ENCODE assay signal across 31 mouse cellular contexts in the genomic region with DNA sequence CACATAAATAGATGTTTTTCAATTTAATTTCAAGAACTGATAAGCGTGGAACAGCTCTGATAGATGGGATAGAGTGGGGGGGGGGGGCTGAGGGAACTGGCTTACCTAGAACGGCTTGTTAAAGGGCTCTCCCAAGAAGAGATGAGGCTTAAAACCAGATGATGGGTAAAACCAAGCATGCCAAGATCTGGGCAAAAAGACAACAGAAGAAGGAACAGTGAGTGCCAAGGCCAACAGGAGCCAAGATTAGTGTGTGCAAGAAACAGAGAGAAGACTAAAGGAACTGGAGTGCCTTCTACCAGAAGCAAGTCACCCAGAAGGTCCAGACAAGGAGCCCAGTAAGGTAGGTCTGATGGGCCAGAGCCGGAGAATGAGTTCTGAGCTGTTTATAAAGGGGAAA. TPM values are rescaled to one million over a fixed set of nuclear protein-coding genes. Genes with fewer than 3 reads are reported as not detected.
DNase-seq lines count a peak whose midpoint lies in the region; ATAC-seq and TF ChIP-seq lines count a peak whose summit lies in the region.
"Had no signal": no experiment of that assay in that cellular context is flagged by ENCODE, and none has a peak within 500 bp of the region (broad histone marks: within the 10 kb centered on the region; RNA-seq: fewer than 3 reads in every experiment).

A gene (plus strand): TSS at position 301 of the 400 bp plus-strand sequence.

- WGBS in midbrain, embryonic 11.5 days: 84% methylated on average over 3 of the region's 3 CpGs
- WGBS in midbrain, postnatal 0 days: 83% methylated on average over 3 of the region's 3 CpGs
- WGBS in intestine, embryonic 15.5 days: 76% methylated on average over 3 of the region's 3 CpGs
- WGBS in intestine, postnatal 0 days: 83% methylated on average over 3 of the region's 3 CpGs
- 89% methylated on average over 3 of the region's 3 CpGs for WGBS in small intestine, adult 2 months
- WGBS in hindbrain, embryonic 14.5 days: 85% methylated on average over 3 of the region's 3 CpGs

- no peak for TF ChIP-seq CTCF in midbrain, postnatal 0 days (IDR thresholded peaks at IDR 0.05)
- TF ChIP-seq CTCF in intestine, postnatal 0 days (IDR thresholded peaks at IDR 0.05; ENCODE audit: low read depth): no peak
- no peak for TF ChIP-seq CTCF in small intestine, adult 2 months (IDR thresholded peaks at IDR 0.05; ENCODE audit: extremely low read depth, insufficient read length, insufficient replicate concordance, low read depth, low read length)

- no peak for ATAC-seq in midbrain, embryonic 11.5 days (ENCODE audit: low FRiP score)
- ATAC-seq in midbrain, postnatal 0 days (ENCODE audit: low FRiP score): no peak
- ATAC-seq in intestine, embryonic 15.5 days: no peak
- no peak for ATAC-seq in intestine, postnatal 0 days
- ATAC-seq in hindbrain, embryonic 14.5 days (ENCODE audit: low FRiP score): no peak
- ATAC-seq: CD4-positive, CD25-positive, alpha-beta regulatory T cell, adult 4 months; forebrain, embryonic 14.5 days; forebrain, embryonic 16.5 days had no signal

- H3K4me1 ChIP-seq in midbrain, embryonic 11.5 days (ENCODE audit: control insufficient read depth, insufficient read depth, low read length): no peaks in the 10 kb centered on the region
- no peaks in the 10 kb centered on the region for H3K4me1 ChIP-seq in midbrain, postnatal 0 days (ENCODE audit: insufficient read depth, low read length)
- no peaks in the 10 kb centered on the region for H3K4me1 ChIP-seq in intestine, embryonic 15.5 days (replicated peaks)
- H3K4me1 ChIP-seq in intestine, postnatal 0 days (replicated peaks; ENCODE audit: control insufficient read depth, insufficient read depth, low read length): no peaks in the 10 kb centered on the region
- no peaks in the 10 kb centered on the region for H3K4me1 ChIP-seq in small intestine, adult 2 months (ENCODE audit: control insufficient read depth, insufficient read depth, insufficient read length, low read length)
- no peaks in the 10 kb centered on the region for H3K4me1 ChIP-seq in hindbrain, embryonic 14.5 days (replicated peaks; ENCODE audit: control insufficient read depth, insufficient read depth, low read length)
- H3K4me1 ChIP-seq: embryonic facial prominence, embryonic 13.5 days; embryonic facial prominence, embryonic 15.5 days; forebrain, embryonic 10.5 days; forebrain, embryonic 12.5 days had no signal

- DNase-seq in midbrain, embryonic 11.5 days (ENCODE audit: low spot score, missing footprints): peak; percentile 17
- no peak for DNase-seq in midbrain, postnatal 0 days (ENCODE audit: low spot score)
- no peak for DNase-seq in adrenal gland, adult 18-20 months (ENCODE audit: low spot score in 2 of 2)
- no peak for DNase-seq in hindbrain, embryonic 14.5 days (ENCODE audit: low spot score)
- DNase-seq in testis, postnatal 10 days (ENCODE audit: low spot score): no peak
- DNase-seq: adrenal gland, adult 2 months; adrenal gland, postnatal 10 days; adrenal gland, postnatal 25 days; B cell, adult 2 months; cerebellum, adult 11 months; cerebellum, adult 18-20 months; cerebellum, adult 8-10 months; cerebellum, adult 9-11 months; cerebellum, postnatal 14 days; cerebellum, postnatal 36 days; embryo, embryonic 11 days had no signal

- no peaks in the 10 kb centered on the region for H3K9me3 ChIP-seq in midbrain, embryonic 11.5 days (ENCODE audit: control insufficient read depth, low read length)
- no peaks in the 10 kb centered on the region for H3K9me3 ChIP-seq in midbrain, postnatal 0 days (ENCODE audit: low read length)
- no peaks in the 10 kb centered on the region for H3K9me3 ChIP-seq in intestine, embryonic 15.5 days
- no peaks in the 10 kb centered on the region for H3K9me3 ChIP-seq in intestine, postnatal 0 days (ENCODE audit: control insufficient read depth)
- no peaks in the 10 kb centered on the region for H3K9me3 ChIP-seq in hindbrain, embryonic 14.5 days (ENCODE audit: control insufficient read depth, low read length)
- H3K9me3 ChIP-seq: embryonic facial prominence, embryonic 13.5 days; embryonic facial prominence, embryonic 15.5 days; forebrain, embryonic 10.5 days; forebrain, embryonic 12.5 days had no signal

- H3K27me3 ChIP-seq in midbrain, embryonic 11.5 days (ENCODE audit: control insufficient read depth, insufficient read depth, low read length): no peaks in the 10 kb centered on the region
- no peaks in the 10 kb centered on the region for H3K27me3 ChIP-seq in midbrain, postnatal 0 days (ENCODE audit: insufficient read depth, low read length)
- H3K27me3 ChIP-seq in intestine, embryonic 15.5 days (replicated peaks): no peaks in the 10 kb centered on the region
- no peaks in the 10 kb centered on the region for H3K27me3 ChIP-seq in intestine, postnatal 0 days (replicated peaks; ENCODE audit: control insufficient read depth, insufficient read depth, low read length)
- no peaks in the 10 kb centered on the region for H3K27me3 ChIP-seq in small intestine, adult 2 months (ENCODE audit: control insufficient read depth, insufficient read depth, low read length)
- H3K27me3 ChIP-seq in hindbrain, embryonic 14.5 days (ENCODE audit: control insufficient read depth, insufficient read depth, low read length): no peaks in the 10 kb centered on the region
- H3K27me3 ChIP-seq: embryonic facial prominence, embryonic 13.5 days; embryonic facial prominence, embryonic 15.5 days; forebrain, embryonic 12.5 days had no signal

- H3K36me3 ChIP-seq in midbrain, embryonic 11.5 days (ENCODE audit: control insufficient read depth, insufficient read depth, low read length): no peaks in the 10 kb centered on the region
- no peaks in the 10 kb centered on the region for H3K36me3 ChIP-seq in midbrain, postnatal 0 days (ENCODE audit: insufficient read depth, low read length)
- no peaks in the 10 kb centered on the region for H3K36me3 ChIP-seq in intestine, embryonic 15.5 days
- H3K36me3 ChIP-seq in intestine, postnatal 0 days (ENCODE audit: control insufficient read depth, insufficient read depth): no peaks in the 10 kb centered on the region
- no peaks in the 10 kb centered on the region for H3K36me3 ChIP-seq in small intestine, adult 2 months (ENCODE audit: control insufficient read depth, insufficient read depth, low read length)
- no peaks in the 10 kb centered on the region for H3K36me3 ChIP-seq in hindbrain, embryonic 14.5 days (replicated peaks; ENCODE audit: control insufficient read depth, insufficient read depth)
- H3K36me3 ChIP-seq: embryonic facial prominence, embryonic 13.5 days; embryonic facial prominence, embryonic 15.5 days; forebrain, embryonic 10.5 days; forebrain, embryonic 12.5 days had no signal

- no peak for TF ChIP-seq POLR2A in small intestine, adult 2 months (IDR thresholded peaks at IDR 0.05; ENCODE audit: low read depth, low read length)

- no peak within 1 kb of the TSS for H3K4me2 ChIP-seq in midbrain, embryonic 11.5 days
- H3K4me2 ChIP-seq in midbrain, postnatal 0 days (ENCODE audit: low read depth, low read length, poor library complexity, severe bottlenecking): no peak within 1 kb of the TSS
- H3K4me2 ChIP-seq in intestine, embryonic 15.5 days (replicated peaks): no peak within 1 kb of the TSS
- no peak within 1 kb of the TSS for H3K4me2 ChIP-seq in intestine, postnatal 0 days (replicated peaks; ENCODE audit: low read depth)
- no peak within 1 kb of the TSS for H3K4me2 ChIP-seq in hindbrain, embryonic 14.5 days (replicated peaks)
- H3K4me2 ChIP-seq: embryonic facial prominence, embryonic 13.5 days; embryonic facial prominence, embryonic 15.5 days; forebrain, embryonic 12.5 days had no signal

- no peak within 1 kb of the TSS for H3K4me3 ChIP-seq in midbrain, embryonic 11.5 days (ENCODE audit: low read depth, low read length)
- no peak within 1 kb of the TSS for H3K4me3 ChIP-seq in midbrain, postnatal 0 days (ENCODE audit: low read depth, low read length)
- H3K4me3 ChIP-seq in intestine, embryonic 15.5 days (replicated peaks): no peak within 1 kb of the TSS
- H3K4me3 ChIP-seq in intestine, postnatal 0 days (ENCODE audit: low read depth, low read length): no peak within 1 kb of the TSS
- H3K4me3 ChIP-seq in small intestine, adult 2 months (ENCODE audit: low read depth, low read length): no peak within 1 kb of the TSS
- H3K4me3 ChIP-seq in hindbrain, embryonic 14.5 days (replicated peaks; ENCODE audit: low read length): no peak within 1 kb of the TSS
- H3K4me3 ChIP-seq: embryonic facial prominence, embryonic 13.5 days; embryonic facial prominence, embryonic 15.5 days; erythroblast, embryonic 14.5 days; forebrain, embryonic 10.5 days; forebrain, embryonic 12.5 days had no signal

- no peak within 1 kb of the TSS for H3K27ac ChIP-seq in midbrain, embryonic 11.5 days (ENCODE audit: low read depth, low read length)
- no peak within 1 kb of the TSS for H3K27ac ChIP-seq in midbrain, postnatal 0 days (ENCODE audit: low read depth, low read length)
- no peak within 1 kb of the TSS for H3K27ac ChIP-seq in intestine, embryonic 15.5 days
- no peak within 1 kb of the TSS for H3K27ac ChIP-seq in intestine, postnatal 0 days (ENCODE audit: low read depth, low read length)
- H3K27ac ChIP-seq in small intestine, adult 2 months (ENCODE audit: insufficient read depth, low read depth, low read length): no peak within 1 kb of the TSS
- no peak within 1 kb of the TSS for H3K27ac ChIP-seq in hindbrain, embryonic 14.5 days
- H3K27ac ChIP-seq: embryonic facial prominence, embryonic 13.5 days; embryonic facial prominence, embryonic 15.5 days; forebrain, embryonic 10.5 days; forebrain, embryonic 12.5 days had no signal

- H3K9ac ChIP-seq in midbrain, embryonic 11.5 days (ENCODE audit: low read length): no peak within 1 kb of the TSS
- no peak within 1 kb of the TSS for H3K9ac ChIP-seq in midbrain, postnatal 0 days (replicated peaks; ENCODE audit: low read length, poor library complexity, severe bottlenecking)
- no peak within 1 kb of the TSS for H3K9ac ChIP-seq in intestine, embryonic 15.5 days
- no peak within 1 kb of the TSS for H3K9ac ChIP-seq in intestine, postnatal 0 days (ENCODE audit: low read depth, low read length)
- H3K9ac ChIP-seq in hindbrain, embryonic 14.5 days: no peak within 1 kb of the TSS
- H3K9ac ChIP-seq: embryonic facial prominence, embryonic 13.5 days; embryonic facial prominence, embryonic 15.5 days; forebrain, embryonic 12.5 days had no signal

RNA-seq across cellular contexts. Expression of the gene that starts here (rescaled TPM):
- not detected in 2 replicates for polyA plus RNA-seq in midbrain, embryonic 11.5 days (2014; fragmentation: Nextera tagmentation; extraction: Ambion mirVana)
- 0.19 TPM in 1 of 2 replicates, not detected in the other for total RNA-seq in midbrain, postnatal 0 days (2014; rRNA removed)
- 0.07 and 0.15 TPM in 2 replicates for polyA plus RNA-seq in midbrain, postnatal 0 days (2015; fragmentation: Nextera tagmentation; extraction: Ambion mirVana)
- 12.5 and 13.4 TPM in 2 replicates for polyA plus RNA-seq in intestine, embryonic 15.5 days (2015; fragmentation: Nextera tagmentation; extraction: Ambion mirVana)
- polyA plus RNA-seq in intestine, postnatal 0 days (2015; fragmentation: Nextera tagmentation; extraction: Ambion mirVana): 61.6 and 75.4 TPM in 2 replicates
- polyA plus RNA-seq in small intestine, adult 2 months (2012; rRNA removed): 18.9 and 20.6 TPM in 2 replicates
- total RNA-seq in adrenal gland, adult 18-20 months (2021): under 1 TPM; 0.50 to 0.67 TPM
- polyA plus RNA-seq in hindbrain, embryonic 14.5 days (2014; fragmentation: Nextera tagmentation; extraction: Ambion mirVana): not detected in 2 replicates
- total RNA-seq: common myeloid progenitor, adult 5-6 weeks; ES-E14; MEL had no signal
- polyA plus RNA-seq: adrenal gland, adult 2 months; CD4-positive, CD25-positive, alpha-beta regulatory T cell, adult 4 months; embryonic facial prominence, embryonic 11.5 days; embryonic facial prominence, embryonic 13.5 days; erythroblast, embryonic 14.5 days; forebrain, embryonic 10.5 days had no signal

Comparison
In these comparisons a context has a peak if more than half of its experiments do, and no peak if none do; other contexts are left out.
1. RNA of the gene that starts here (polyA plus RNA-seq): 61.6 to 75.4 TPM in intestine, postnatal 0 days, 18.9 to 20.6 TPM in small intestine, adult 2 months and 12.5 to 13.4 TPM in intestine, embryonic 15.5 days; 0.07 to 0.15 TPM in midbrain, postnatal 0 days, not detected in hindbrain, embryonic 14.5 days and not detected in midbrain, embryonic 11.5 days; every median in the first group is over 10 times any median in the second.
2. Peak in DNase-seq in midbrain, embryonic 11.5 days; RNA of the gene not detected or under 1 TPM.